Mouse (Mus musculus) lung, postnatal 14 days (tissue): Measurements from ENCODE around the gene Tlr2.

Experiments used
- DNase-seq: peaks from one replicate; pipeline ENCODE4 v3.0.0; 2021

Gene Tlr2

GRCm38 (mm10) chr3:83827684-83828083 is 13.9 kb downstream of the Tlr2 start:
- DNase-seq, result no peak

- no peak for DNase-seq
Observed at GRCm38 (mm10) chr3:83823774-83824173, 17.8 kb downstream of the Tlr2 start.

- DNase-seq, result no peak
Observed at GRCm38 (mm10) chr3:83816372-83816925, 25.1 kb downstream of the Tlr2 start.

- no peak for DNase-seq
Observed at GRCm38 (mm10) chr3:83812863-83813262, 28.7 kb downstream of the Tlr2 start.

GRCm38 (mm10) chr3:83811987-83812386 is 29.6 kb downstream of the Tlr2 start:
- DNase-seq, result no peak

- DNase-seq, result no peak
Observed at GRCm38 (mm10) chr3:83808483-83808882, 33.1 kb downstream of the Tlr2 start.

GRCm38 (mm10) chr3:83801649-83802155 is 39.9 kb downstream of the Tlr2 start:
- no peak for DNase-seq

GRCm38 (mm10) chr3:83799486-83799885 is 42.1 kb downstream of the Tlr2 start:
- no peak for DNase-seq

GRCm38 (mm10) chr3:83797828-83798227 is 43.7 kb downstream of the Tlr2 start:
- peak; percentile 69 for DNase-seq

GRCm38 (mm10) chr3:83797098-83797497 is 44.5 kb downstream of the Tlr2 start:
- no peak for DNase-seq

- no peak for DNase-seq
Observed at GRCm38 (mm10) chr3:83791444-83791843, 50.1 kb downstream of the Tlr2 start.

GRCm38 (mm10) chr3:83789651-83790451 is 51.7 kb downstream of the Tlr2 start:
- no peak for DNase-seq

- DNase-seq, result no peak
Observed at GRCm38 (mm10) chr3:83787776-83788305, 53.7 kb downstream of the Tlr2 start.

GRCm38 (mm10) chr3:83787086-83787485 is 54.5 kb downstream of the Tlr2 start:
- DNase-seq, result no peak
